Mouse (Mus musculus): Measurements from ENCODE around the gene Dennd6b. TPM values are rescaled to one million over a fixed set of nuclear protein-coding genes. Genes with fewer than 3 reads are reported as not detected.

Dennd6b gene
- total and polyA plus RNA-seq, 2 experiments from 2014 or later: 60.1 to 79.9 TPM

GRCm38 (mm10) chr15:89165478-89165877 lies 30.8 kb downstream of the Dennd6b start:
- no peak overlapping the region for H3K9ac ChIP-seq (replicated peaks; ENCODE audit: low read length)
- H3K27me3 ChIP-seq (ENCODE audit: insufficient read depth, low read length): no peaks in the 10 kb centered on the region
- 94% methylated on average over 12 of the region's 12 CpGs for WGBS
- TF ChIP-seq CTCF (IDR thresholded peaks at IDR 0.05; ENCODE audit: low read depth): no peak
- H3K4me1 ChIP-seq (ENCODE audit: insufficient read depth, low read length): peaks cover 16% of the 10 kb centered on the region
- H3K36me3 ChIP-seq (ENCODE audit: insufficient read depth, low read length): peaks cover 73% of the 10 kb centered on the region
- H3K27ac ChIP-seq: no peak overlapping the region
- H3K4me2 ChIP-seq (ENCODE audit: low read depth, low read length): no peak overlapping the region
- no peak overlapping the region for H3K4me3 ChIP-seq (ENCODE audit: low read length)
- H3K9me3 ChIP-seq (ENCODE audit: low read length): no peaks in the 10 kb centered on the region
- ATAC-seq (no peak), DNase-seq (ENCODE audit: low spot score) (no peak)

GRCm38 (mm10) chr15:89161397-89161796 lies 34.9 kb downstream of the Dennd6b start:
- Histone ChIP-seq H3K4me3 (ENCODE audit: low read length) (no peak overlapping the region), H3K4me1 (ENCODE audit: insufficient read depth, low read length) (no peaks in the 10 kb centered on the region), H3K9ac (replicated peaks; ENCODE audit: low read length) (no peak overlapping the region), H3K27ac (no peak overlapping the region), H3K27me3 (ENCODE audit: insufficient read depth, low read length) (no peaks in the 10 kb centered on the region), H3K9me3 (ENCODE audit: low read length) (no peaks in the 10 kb centered on the region), H3K36me3 (ENCODE audit: insufficient read depth, low read length) (peaks cover 97% of the 10 kb centered on the region), H3K4me2 (ENCODE audit: low read depth, low read length) (no peak overlapping the region)
- no peak for DNase-seq (ENCODE audit: low spot score)
- no peak for TF ChIP-seq CTCF (IDR thresholded peaks at IDR 0.05; ENCODE audit: low read depth)
- no peak for ATAC-seq
- 87% methylated on average over 9 of the region's 9 CpGs for WGBS

- Histone ChIP-seq H3K27me3 (ENCODE audit: insufficient read depth, low read length) (no peaks in the 10 kb centered on the region), H3K4me1 (ENCODE audit: insufficient read depth, low read length) (no peaks in the 10 kb centered on the region), H3K27ac (no peak overlapping the region), H3K4me2 (ENCODE audit: low read depth, low read length) (no peak overlapping the region), H3K9me3 (ENCODE audit: low read length) (no peaks in the 10 kb centered on the region), H3K9ac (replicated peaks; ENCODE audit: low read length) (no peak overlapping the region), H3K4me3 (ENCODE audit: low read length) (no peak overlapping the region), H3K36me3 (ENCODE audit: insufficient read depth, low read length) (peaks cover 92% of the 10 kb centered on the region)
- no peak for TF ChIP-seq CTCF (IDR thresholded peaks at IDR 0.05; ENCODE audit: low read depth)
- WGBS: 91% methylated on average over 16 of the region's 16 CpGs
- DNase-seq (ENCODE audit: low spot score) (no peak), ATAC-seq (no peak)
Observed at GRCm38 (mm10) chr15:89158516-89158915, 37.8 kb downstream of the Dennd6b start.

- H3K36me3 ChIP-seq (ENCODE audit: insufficient read depth, low read length): peaks cover 90% of the 10 kb centered on the region
- no peak overlapping the region for H3K27ac ChIP-seq
- no peaks in the 10 kb centered on the region for H3K27me3 ChIP-seq (ENCODE audit: insufficient read depth, low read length)
- no peaks in the 10 kb centered on the region for H3K4me1 ChIP-seq (ENCODE audit: insufficient read depth, low read length)
- H3K4me2 ChIP-seq (ENCODE audit: low read depth, low read length): no peak overlapping the region
- TF ChIP-seq CTCF (IDR thresholded peaks at IDR 0.05; ENCODE audit: low read depth): peak; percentile 82
- no peak overlapping the region for H3K4me3 ChIP-seq (ENCODE audit: low read length)
- WGBS: 72% methylated on average over 7 of the region's 7 CpGs
- H3K9me3 ChIP-seq (ENCODE audit: low read length): no peaks in the 10 kb centered on the region
- H3K9ac ChIP-seq (replicated peaks; ENCODE audit: low read length): no peak overlapping the region
- 0 out of 2 replicates have a peak, but pooled peaks have one; percentile 35 for ATAC-seq
- DNase-seq (ENCODE audit: low spot score): peak; percentile 81
Observed at GRCm38 (mm10) chr15:89157954-89158353, 38.3 kb downstream of the Dennd6b start.

- ATAC-seq (peak; percentile 27; the same call in 1 of the 2 replicates), DNase-seq (ENCODE audit: low spot score) (peak; percentile 32)
- no peak overlapping the region for H3K4me2 ChIP-seq (ENCODE audit: low read depth, low read length)
- TF ChIP-seq CTCF (IDR thresholded peaks at IDR 0.05; ENCODE audit: low read depth): no peak
- no peak overlapping the region for H3K27ac ChIP-seq
- H3K9ac ChIP-seq (replicated peaks; ENCODE audit: low read length): no peak overlapping the region
- peaks cover 16% of the 10 kb centered on the region; the same call in 1 of the 2 replicates for H3K4me1 ChIP-seq (ENCODE audit: insufficient read depth, low read length)
- H3K4me3 ChIP-seq (ENCODE audit: low read length): no peak overlapping the region
- peaks cover 35% of the 10 kb centered on the region for H3K36me3 ChIP-seq (ENCODE audit: insufficient read depth, low read length)
- no peaks in the 10 kb centered on the region for H3K9me3 ChIP-seq (ENCODE audit: low read length)
- no peaks in the 10 kb centered on the region for H3K27me3 ChIP-seq (ENCODE audit: insufficient read depth, low read length)
Observed at GRCm38 (mm10) chr15:89152312-89152711, 44.0 kb downstream of the Dennd6b start.

GRCm38 (mm10) chr15:89150041-89150390 lies 46.3 kb downstream of the Dennd6b start:
- 3% methylated on average over 13 of the region's 13 CpGs for WGBS
- Histone ChIP-seq H3K27me3 (ENCODE audit: insufficient read depth, low read length) (no peaks in the 10 kb centered on the region), H3K9me3 (ENCODE audit: low read length) (no peaks in the 10 kb centered on the region), H3K4me3 (ENCODE audit: low read length) (peak overlapping the region; percentile 74), H3K9ac (replicated peaks; ENCODE audit: low read length) (peak overlapping the region; percentile 76; the same call in 1 of the 2 replicates), H3K4me1 (ENCODE audit: insufficient read depth, low read length) (peaks cover 20% of the 10 kb centered on the region), H3K27ac (no peak overlapping the region), H3K36me3 (ENCODE audit: insufficient read depth, low read length) (peaks cover 12% of the 10 kb centered on the region; the same call in 1 of the 2 replicates), H3K4me2 (ENCODE audit: low read depth, low read length) (peak overlapping the region; percentile 81)
- peak; percentile 28 for DNase-seq (ENCODE audit: low spot score)
- no peak for ATAC-seq
- peak; percentile 31; the same call in 1 of the 2 replicates for TF ChIP-seq CTCF (IDR thresholded peaks at IDR 0.05; ENCODE audit: low read depth)

GRCm38 (mm10) chr15:89149271-89150040 lies 46.8 kb downstream of the Dennd6b start, which contains the start of gene Mapk11:
Gene Mapk11, minus strand, starts transcription at chr15:89149628.
- Histone ChIP-seq H3K9ac (replicated peaks; ENCODE audit: low read length) (peak within 1 kb of the TSS; percentile 76), H3K36me3 (ENCODE audit: insufficient read depth, low read length) (peaks cover 8% of the 10 kb centered on the region; the same call in 1 of the 2 replicates), H3K4me1 (ENCODE audit: insufficient read depth, low read length) (peaks cover 20% of the 10 kb centered on the region), H3K27me3 (ENCODE audit: insufficient read depth, low read length) (no peaks in the 10 kb centered on the region), H3K4me2 (ENCODE audit: low read depth, low read length) (peak within 1 kb of the TSS; percentile 81), H3K27ac (peak within 1 kb of the TSS; percentile 72), H3K4me3 (ENCODE audit: low read length) (peak within 1 kb of the TSS; percentile 74), H3K9me3 (ENCODE audit: low read length) (no peaks in the 10 kb centered on the region)
- no peak for TF ChIP-seq CTCF (IDR thresholded peaks at IDR 0.05; ENCODE audit: low read depth)
- ATAC-seq (peak; percentile 54), DNase-seq (ENCODE audit: low spot score) (peak; percentile 69)
- WGBS: under 1% methylated on average over 60 of the region's 61 CpGs
